Mouse (Mus musculus): ENCODE results near the gene Phf20. TPM values are rescaled to one million over a fixed set of nuclear protein-coding genes. Genes with fewer than 3 reads are reported as not detected.

Gene Phf20
- 76.0 TPM for total RNA-seq (2023)

GRCm38 (mm10) chr2:156196302-156197128 is at the start of gene Phf20:
Gene Phf20, plus strand, starts transcription at chr2:156196466.

DNA sequence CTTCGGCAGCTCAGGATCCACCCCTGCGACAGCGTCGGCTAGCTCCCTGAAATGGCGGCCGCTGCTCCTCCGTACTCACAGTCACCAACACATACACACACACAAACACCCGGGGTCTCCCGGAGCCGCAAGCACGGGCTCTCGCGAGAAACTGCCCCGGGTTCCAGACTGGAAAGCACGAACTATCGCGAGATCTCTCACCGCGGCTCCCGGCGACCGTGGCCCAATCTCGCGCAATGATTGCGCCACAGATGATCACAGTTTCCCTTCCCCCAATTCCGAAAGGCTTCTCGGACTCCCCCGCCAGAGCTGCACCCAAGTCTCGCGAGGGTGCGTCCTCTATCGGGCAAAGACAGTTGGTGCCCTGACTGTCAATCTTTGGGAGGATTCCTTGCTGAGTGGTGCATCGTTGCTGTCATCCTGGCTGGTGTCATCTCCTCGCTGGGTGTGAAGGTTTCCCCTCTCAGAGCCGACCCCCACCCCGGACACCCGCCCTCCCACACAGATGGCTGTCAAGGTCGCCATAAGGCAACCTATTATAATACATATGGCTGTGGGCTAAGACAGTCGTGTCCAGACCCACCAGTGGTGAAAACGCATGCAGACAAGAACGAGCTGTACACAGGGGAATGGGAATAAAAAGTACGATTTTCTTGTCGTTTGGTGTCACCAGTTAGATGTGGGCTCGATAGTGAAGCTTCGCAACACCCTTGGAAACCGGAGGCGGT is 16.0 kb upstream of the Phf20 start, which contains the start of gene Rbm39:
Gene Rbm39 (minus strand): TSS at position 145 of the 728 bp plus-strand sequence.

DNA sequence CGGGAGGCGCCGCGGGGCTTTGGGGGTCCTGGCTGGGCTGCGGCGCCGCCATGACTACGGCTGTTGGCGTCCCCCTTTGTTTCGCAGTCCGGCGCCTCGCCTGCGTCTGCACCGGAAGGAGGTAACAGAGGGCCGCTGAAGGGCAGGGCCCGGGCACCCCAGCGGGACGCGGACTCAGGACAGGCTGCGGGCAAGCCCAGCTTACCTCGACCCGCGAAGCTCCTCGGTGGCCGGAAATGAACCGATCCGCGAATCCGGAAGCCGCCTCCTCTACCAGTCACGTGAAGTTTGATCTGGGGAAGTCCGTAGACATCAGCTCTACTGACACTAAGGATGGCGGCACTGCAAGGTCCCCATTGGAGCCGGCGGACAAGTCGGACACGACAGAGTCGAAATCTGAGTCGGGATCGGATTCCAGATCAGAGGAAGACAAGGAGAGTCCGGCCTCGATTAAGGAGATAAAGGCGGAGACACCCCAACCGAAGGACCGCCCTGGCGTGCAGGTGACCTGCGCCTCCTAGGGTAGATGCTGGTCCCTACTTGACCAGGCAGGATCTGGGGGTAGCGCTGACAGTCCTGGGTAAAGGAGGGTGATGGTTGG is 116.1 kb downstream of the Phf20 start, which contains the start of the genes Cnbd2 and Scand1:
Gene Cnbd2 (plus strand): TSS at position 3 of the 601 bp plus-strand sequence.
Gene Scand1 (minus strand): TSS at position 408 of the 601 bp plus-strand sequence.

Other genes with a start within 250 kb of the Phf20 start
- gene Cep250, start 240.0 kb upstream of the Phf20 start, total RNA-seq (2023): 62.5 TPM
- 2.8 TPM for gene 6430550D23Rik, start 188.5 kb upstream of the Phf20 start, total RNA-seq (2023)
- gene Ergic3, start 188.4 kb upstream of the Phf20 start, total RNA-seq (2023): 59.8 TPM
- not detected for gene Fer1l4, start 143.5 kb upstream of the Phf20 start, total RNA-seq (2023)
- 4.1 TPM for gene Spag4, start 131.3 kb upstream of the Phf20 start, total RNA-seq (2023)
- 67.0 TPM for gene Cpne1, start 84.5 kb upstream of the Phf20 start, total RNA-seq (2023)
- gene Rbm12, start 84.5 kb upstream of the Phf20 start, total RNA-seq (2023): 26.5 TPM
- gene Gm28036, start 69.4 kb upstream of the Phf20 start, total RNA-seq (2023): 24.3 TPM
- gene Romo1, start 52.4 kb upstream of the Phf20 start, total RNA-seq (2023): 51.0 TPM
- gene Nfs1, start 52.3 kb upstream of the Phf20 start, total RNA-seq (2023): 24.9 TPM
- gene Rbm39, start 16.2 kb upstream of the Phf20 start, total RNA-seq (2023): 1,869 TPM
- 2.1 TPM for gene Cnbd2, start 115.8 kb downstream of the Phf20 start, total RNA-seq (2023)
- gene Scand1, start 116.2 kb downstream of the Phf20 start, total RNA-seq (2023): 81.3 TPM
- 4.3 TPM for gene Epb41l1, start 224.4 kb downstream of the Phf20 start, total RNA-seq (2023)

All from CD8-positive naive resting alpha-beta T cell, adult 57 days (primary cell).